Mouse (Mus musculus) liver, embryonic 13.5 days (tissue): ENCODE data around the gene Ythdf1. TPM values are rescaled to one million over a fixed set of nuclear protein-coding genes. Genes with fewer than 3 reads are reported as not detected.

Experiments
- ATAC-seq: fragments of 200-750 bp; cut with Nextera tagmentation; 2 replicates; pipeline ENCODE4 v1.8.0; 2017; ENCODE audit warnings: low read depth, mild to moderate bottlenecking, moderate number of reproducible peaks, moderate library complexity
- DNase-seq: peaks from one replicate; pipeline ENCODE4 v3.0.0; 2022
- H3K27ac ChIP-seq: fragments of 300-500 bp; sonication (generic); 2 replicates; pipeline ENCODE4 v1.5.1; 2015; ENCODE audit warnings: moderate library complexity, mild to moderate bottlenecking, inconsistent platforms
- H3K27me3 ChIP-seq: fragments of 300-500 bp; sonication (generic); 2 replicates; pipeline ENCODE4 v1.6.1; 2015; ENCODE audit warnings: mild to moderate bottlenecking, inconsistent platforms
- H3K36me3 ChIP-seq: fragments of 300-500 bp; sonication (generic); 2 replicates; pipeline ENCODE4 v1.6.1; 2015; ENCODE audit warnings: mild to moderate bottlenecking, inconsistent platforms
- H3K4me1 ChIP-seq: fragments of 300-500 bp; sonication (generic); replicated peaks from 2 replicates; pipeline ENCODE4 v1.6.1; 2015; ENCODE audit warnings: inconsistent platforms
- H3K4me2 ChIP-seq: fragments of 300-500 bp; sonication (generic); 2 replicates; pipeline ENCODE4 v1.6.1; 2015; ENCODE audit warnings: inconsistent platforms, mild to moderate bottlenecking, moderate library complexity
- H3K4me3 ChIP-seq: fragments of 300-500 bp; sonication (generic); replicated peaks from 2 replicates; pipeline ENCODE4 v1.5.1; 2015; ENCODE audit warnings: mild to moderate bottlenecking, inconsistent platforms
- H3K9ac ChIP-seq: fragments of 300-500 bp; sonication (generic); 2 replicates; pipeline ENCODE4 v1.6.1; 2015; ENCODE audit warnings: mild to moderate bottlenecking, inconsistent platforms
- H3K9me3 ChIP-seq: fragments of 300-500 bp; sonication (generic); replicated peaks from 2 replicates; pipeline ENCODE4 v1.6.1; 2016; ENCODE audit warnings: inconsistent platforms
- WGBS: fragments of 180-500 bp; shearing (Covaris S2); methylation state at CpG from one replicate; pipeline ENCODE4 v1.1.7; 2015; ENCODE audit not compliant: insufficient replicate concordance; 5-methylcytosine and 5-hydroxymethylcytosine counted together
- polyA plus RNA-seq: library from polyadenylated mRNA; unstranded; fragments of >200 nt; fragmentation: Nextera tagmentation; extraction: Ambion mirVana; gene quantifications from 2 replicates; pipeline ENCODE4 v1.2.1, GENCODE M21; 2015

The Ythdf1 gene
- 27.2 and 27.8 TPM in 2 replicates for polyA plus RNA-seq

DNA sequence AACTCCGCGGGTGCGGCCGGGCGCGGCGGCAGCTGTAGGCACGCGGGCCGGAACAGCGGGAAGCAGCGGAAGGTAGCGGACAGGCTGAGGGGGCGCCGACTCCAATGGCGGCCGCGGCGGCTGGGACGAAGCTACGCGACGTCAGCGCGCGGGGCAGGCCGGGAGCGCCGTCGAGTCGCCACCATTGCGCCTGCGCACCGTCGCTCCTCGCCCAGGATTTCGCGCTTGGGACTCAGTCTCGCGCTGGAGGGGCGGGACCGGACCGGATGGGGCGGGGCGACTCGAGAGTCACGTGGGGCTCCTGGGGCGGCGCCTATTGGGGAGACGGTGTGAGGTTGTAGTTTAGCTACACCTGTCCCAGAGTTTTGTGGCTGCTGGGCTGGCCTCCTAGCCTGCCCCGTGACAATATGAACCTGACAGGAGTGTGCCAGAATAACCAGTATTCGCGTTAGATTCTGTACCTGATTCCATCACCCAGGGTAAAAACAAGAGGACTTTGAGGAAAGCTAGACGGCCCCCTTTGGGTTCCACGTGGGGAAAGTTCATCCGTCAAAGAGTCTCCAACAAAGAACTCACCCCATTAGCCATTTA lies at the start of gene Ythdf1:
Ythdf1 (minus strand) TSS at position 140 of the 591 bp plus-strand sequence.
- DNase-seq (peak; percentile 98), ATAC-seq (peak; percentile 95)
- Histone ChIP-seq H3K9me3 (no peaks in the 10 kb centered on the region), H3K27ac (peak within 1 kb of the TSS; percentile 86), H3K36me3 (peaks cover 28% of the 10 kb centered on the region), H3K9ac (peak within 1 kb of the TSS; percentile 100), H3K4me2 (peak within 1 kb of the TSS; percentile 86), H3K4me3 (peak within 1 kb of the TSS; percentile 100), H3K27me3 (no peaks in the 10 kb centered on the region), H3K4me1 (peaks cover 36% of the 10 kb centered on the region)
- 1% methylated on average over 45 of the region's 56 CpGs for WGBS

DNA sequence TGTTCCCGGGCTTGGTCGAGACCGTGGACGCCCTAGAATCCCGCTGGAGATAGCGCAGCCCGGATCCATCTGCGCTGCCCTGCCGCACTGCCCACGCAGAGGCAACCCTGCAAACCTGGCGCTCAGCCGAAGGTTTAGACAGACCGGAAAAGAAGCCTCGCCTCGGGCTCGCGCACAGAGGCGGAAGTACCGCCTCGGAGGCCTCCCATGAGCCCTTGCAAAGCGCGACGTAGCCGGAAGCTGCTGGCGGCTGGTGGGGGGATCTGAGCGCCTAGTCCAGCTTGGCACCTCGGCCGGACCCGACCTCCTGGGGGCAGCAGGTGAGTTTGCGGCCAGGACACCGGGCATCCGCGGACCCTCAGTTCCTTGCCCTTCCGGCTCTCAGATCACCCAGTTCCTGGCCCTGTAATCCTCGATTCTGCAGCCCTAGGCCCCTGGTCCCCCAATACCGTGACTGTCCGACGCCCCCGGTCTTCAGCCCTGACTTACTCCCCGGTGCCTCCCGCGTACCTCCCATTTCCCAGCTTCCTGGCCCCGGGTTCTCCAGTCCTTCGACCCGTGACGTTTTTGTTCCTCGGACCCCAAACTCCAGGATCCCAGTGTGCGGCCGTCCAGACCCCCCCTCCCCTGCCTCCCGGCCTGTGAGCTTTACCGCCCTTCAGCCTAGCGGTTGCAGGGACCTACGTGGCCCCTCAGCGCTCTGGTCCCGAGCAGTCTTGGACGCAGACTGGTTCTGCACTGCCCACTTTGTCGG lies 46.4 kb upstream of the Ythdf1 start, which contains the start of gene Arfgap1:
Arfgap1 (plus strand) TSS at position 216 of the 754 bp plus-strand sequence.
- Histone ChIP-seq H3K27ac (peak within 1 kb of the TSS; percentile 87), H3K4me3 (peak within 1 kb of the TSS; percentile 96), H3K9me3 (no peaks in the 10 kb centered on the region), H3K36me3 (peaks cover 35% of the 10 kb centered on the region), H3K9ac (peak within 1 kb of the TSS; percentile 96), H3K27me3 (no peaks in the 10 kb centered on the region), H3K4me2 (peak within 1 kb of the TSS; percentile 90), H3K4me1 (peaks cover 49% of the 10 kb centered on the region)
- peak; percentile 79 for DNase-seq
- WGBS, result under 1% methylated on average over 57 of the region's 57 CpGs
- ATAC-seq, result peak; percentile 92

DNA sequence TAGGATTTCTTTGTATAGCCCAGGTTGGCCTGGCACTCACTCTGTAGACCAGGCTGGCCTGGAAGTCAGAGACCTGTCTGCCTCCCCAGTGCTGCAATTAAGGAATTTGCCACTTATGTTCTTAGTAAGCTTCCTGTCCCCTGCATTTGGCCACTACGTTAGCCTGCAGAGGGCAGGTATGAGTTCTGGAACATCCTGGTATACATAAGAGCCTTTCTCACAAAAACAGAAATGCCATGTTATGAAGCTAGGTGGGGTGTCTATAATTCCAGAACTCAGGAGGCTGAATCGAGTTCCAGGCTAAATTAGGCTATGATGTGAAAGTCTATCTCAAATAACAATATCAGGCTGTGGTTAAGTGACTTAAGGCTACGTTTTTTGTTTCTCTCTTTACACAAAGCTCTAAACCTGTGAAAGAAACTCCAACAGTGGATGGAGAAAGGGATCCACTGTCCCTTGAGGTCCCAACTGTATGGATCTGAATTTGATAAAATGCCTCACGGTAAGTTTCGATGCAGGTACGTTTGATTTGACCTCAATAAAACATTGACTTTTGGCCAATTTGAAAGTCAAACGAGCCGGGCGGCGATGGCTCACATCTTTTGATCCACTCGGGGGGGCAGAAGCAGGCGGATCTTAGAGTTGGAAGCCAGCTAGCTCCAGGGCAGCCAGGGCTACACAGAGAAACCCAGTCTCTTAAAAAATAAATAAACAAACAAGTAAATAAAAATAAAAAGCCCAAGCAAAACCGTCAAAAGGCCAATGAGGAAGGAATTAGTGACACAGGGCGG lies 45.5 kb upstream of the Ythdf1 start:
- DNase-seq, result no peak
- peaks cover 54% of the 10 kb centered on the region for H3K4me1 ChIP-seq

GRCm38 (mm10) chr2:180963956-180964355 lies 43.2 kb upstream of the Ythdf1 start:
- ATAC-seq (no peak), DNase-seq (peak; percentile 58)
- H3K9ac ChIP-seq, result no peak overlapping the region
- WGBS, result 5% methylated on average over 5 of the region's 5 CpGs
- no peak overlapping the region for H3K4me2 ChIP-seq
- peaks cover 3% of the 10 kb centered on the region; the same call in 1 of the 2 replicates for H3K36me3 ChIP-seq
- no peaks in the 10 kb centered on the region for H3K27me3 ChIP-seq
- no peak overlapping the region for H3K27ac ChIP-seq
- no peaks in the 10 kb centered on the region for H3K9me3 ChIP-seq
- H3K4me1 ChIP-seq, result peaks cover 43% of the 10 kb centered on the region
- H3K4me3 ChIP-seq, result no peak overlapping the region

More for the DNA sequence above, 45.5 kb upstream of the Ythdf1 start:
- Histone ChIP-seq H3K27me3 (no peaks in the 10 kb centered on the region), H3K9ac (peak overlapping the region; percentile 96), H3K27ac (peak overlapping the region; percentile 87), H3K36me3 (peaks cover 26% of the 10 kb centered on the region), H3K9me3 (no peaks in the 10 kb centered on the region), H3K4me2 (peak overlapping the region; percentile 90), H3K4me3 (peak overlapping the region; percentile 96)
- peak; percentile 31; the same call in 1 of the 2 replicates for ATAC-seq
- WGBS, result 9% methylated on average over 14 of the region's 14 CpGs

DNA sequence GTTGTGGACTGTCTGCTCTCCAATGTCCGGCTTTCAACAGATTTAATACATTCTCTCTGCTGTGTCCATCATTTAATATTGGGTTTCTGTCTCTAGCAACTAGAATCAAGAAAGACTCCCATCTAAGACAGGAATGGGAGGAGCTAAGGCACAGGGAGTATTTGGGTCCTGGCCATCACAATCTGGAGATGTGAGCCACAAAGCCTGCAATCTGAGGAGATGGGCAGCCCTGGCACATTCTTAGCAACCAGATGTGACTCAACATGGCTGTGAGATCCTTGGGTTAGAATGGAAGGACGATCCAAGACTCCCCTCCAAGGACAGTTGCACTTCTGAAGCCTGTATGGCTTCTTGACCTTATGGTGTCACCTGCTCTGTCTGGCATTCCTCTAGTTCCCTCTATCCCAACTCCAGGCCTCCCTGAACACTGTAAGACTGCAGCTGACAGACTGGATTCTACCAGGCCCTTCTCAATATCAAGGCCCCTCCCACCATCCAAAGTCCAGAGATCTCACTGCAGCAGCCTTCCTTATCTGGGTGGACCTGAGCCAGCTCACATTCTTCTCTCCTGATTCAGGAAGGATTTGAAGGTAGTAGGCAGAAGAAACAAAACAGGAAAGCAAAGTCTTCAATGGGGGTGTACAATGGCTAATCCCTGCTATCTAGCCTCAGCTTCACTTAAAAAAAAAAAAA lies 42.0 kb upstream of the Ythdf1 start:
- Histone ChIP-seq H3K9ac (no peak overlapping the region), H3K4me1 (peaks cover 31% of the 10 kb centered on the region), H3K36me3 (no peaks in the 10 kb centered on the region), H3K4me3 (no peak overlapping the region), H3K4me2 (no peak overlapping the region), H3K27ac (no peak overlapping the region), H3K9me3 (no peaks in the 10 kb centered on the region), H3K27me3 (peaks cover 5% of the 10 kb centered on the region; the same call in 1 of the 2 replicates)
- ATAC-seq, result no peak
- 55% methylated on average over 2 of the region's 2 CpGs for WGBS
- no peak for DNase-seq

- 43% methylated on average over 3 of the region's 3 CpGs for WGBS
Observed at GRCm38 (mm10) chr2:180960187-180960586, 39.4 kb upstream of the Ythdf1 start.

DNA sequence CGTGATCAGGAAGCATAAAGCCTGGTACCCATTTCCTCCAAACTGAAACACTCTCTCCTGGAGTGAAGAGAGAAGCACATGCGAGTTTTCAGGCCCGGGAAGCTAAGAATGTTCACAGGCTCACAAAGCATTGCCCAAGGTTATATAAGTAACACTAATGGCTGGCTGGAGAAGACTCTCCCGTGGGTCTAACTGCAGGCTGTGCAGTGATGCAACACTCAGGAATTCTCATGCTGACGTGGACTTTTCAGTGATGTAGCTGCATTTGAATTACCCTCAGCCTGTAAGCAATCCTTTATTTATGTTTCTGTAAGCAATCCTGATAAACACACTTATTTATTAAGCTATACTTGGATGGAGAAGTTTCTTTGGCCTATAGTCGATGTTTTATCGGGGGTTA lies 38.9 kb upstream of the Ythdf1 start:
- no peak overlapping the region for H3K4me2 ChIP-seq
- ATAC-seq (no peak), DNase-seq (no peak)
- H3K27ac ChIP-seq, result no peak overlapping the region
- H3K27me3 ChIP-seq, result peaks cover 31% of the 10 kb centered on the region
- 58% methylated on average over 7 of the region's 7 CpGs for WGBS
- H3K9ac ChIP-seq, result no peak overlapping the region
- no peak overlapping the region for H3K4me3 ChIP-seq
- no peaks in the 10 kb centered on the region for H3K9me3 ChIP-seq
- H3K4me1 ChIP-seq, result peaks cover 23% of the 10 kb centered on the region
- H3K36me3 ChIP-seq, result no peaks in the 10 kb centered on the region

More at GRCm38 (mm10) chr2:180960187-180960586, 39.4 kb upstream of the Ythdf1 start:
- Histone ChIP-seq H3K27ac (no peak overlapping the region), H3K9ac (no peak overlapping the region), H3K4me1 (peaks cover 23% of the 10 kb centered on the region), H3K4me3 (no peak overlapping the region), H3K27me3 (peaks cover 26% of the 10 kb centered on the region), H3K4me2 (no peak overlapping the region), H3K9me3 (no peaks in the 10 kb centered on the region), H3K36me3 (no peaks in the 10 kb centered on the region)
- DNase-seq (no peak), ATAC-seq (no peak)

- no peak for ATAC-seq
- WGBS, result 3% methylated on average over 52 of the region's 52 CpGs
- peak within 1 kb of the TSS; percentile 42 for H3K4me3 ChIP-seq
- H3K27me3 ChIP-seq, result peaks cover 69% of the 10 kb centered on the region
- H3K4me2 ChIP-seq, result peak within 1 kb of the TSS; percentile 59
- no peak within 1 kb of the TSS for H3K9ac ChIP-seq
- H3K36me3 ChIP-seq, result no peaks in the 10 kb centered on the region
- no peaks in the 10 kb centered on the region for H3K4me1 ChIP-seq
- DNase-seq, result no peak
- no peaks in the 10 kb centered on the region for H3K9me3 ChIP-seq
- no peak within 1 kb of the TSS for H3K27ac ChIP-seq
Observed at GRCm38 (mm10) chr2:180954061-180955047, 33.6 kb upstream of the Ythdf1 start, which contains the start of gene Nkain4. Gene Nkain4 (minus strand): TSS chr2:180954699.

GRCm38 (mm10) chr2:180953638-180954037 lies 32.9 kb upstream of the Ythdf1 start:
- Histone ChIP-seq H3K9ac (no peak overlapping the region), H3K36me3 (no peaks in the 10 kb centered on the region), H3K27me3 (peaks cover 69% of the 10 kb centered on the region), H3K4me3 (no peak overlapping the region), H3K4me1 (no peaks in the 10 kb centered on the region), H3K4me2 (peak overlapping the region; percentile 59), H3K27ac (no peak overlapping the region), H3K9me3 (no peaks in the 10 kb centered on the region)
- DNase-seq (no peak), ATAC-seq (no peak)
- WGBS, result 32% methylated on average over 2 of the region's 2 CpGs

- Histone ChIP-seq H3K4me1 (no peaks in the 10 kb centered on the region), H3K27ac (no peak overlapping the region), H3K36me3 (no peaks in the 10 kb centered on the region), H3K9me3 (no peaks in the 10 kb centered on the region), H3K4me2 (no peak overlapping the region), H3K4me3 (no peak overlapping the region), H3K27me3 (peaks cover 64% of the 10 kb centered on the region), H3K9ac (no peak overlapping the region)
- ATAC-seq (no peak), DNase-seq (no peak)
- 22% methylated on average over 9 of the region's 9 CpGs for WGBS
Observed at GRCm38 (mm10) chr2:180952731-180953171, 32.0 kb upstream of the Ythdf1 start.
